Mouse (Mus musculus) cerebellum, adult (tissue): ENCODE data around the gene Arhgap30.

Experiments
- ATAC-seq: cut with Nextera tagmentation; 2 replicates; pipeline ENCODE4 v1.9.2; 2017; ENCODE audit warnings: mild to moderate bottlenecking, moderate library complexity, mixed read lengths; ENCODE audit not compliant: insufficient number of reproducible peaks, low FRiP score, low TSS enrichment

The Arhgap30 gene

GRCm38 (mm10) chr1:171388376-171389102 is at the start of gene Arhgap30:
TSS of gene Arhgap30 (plus strand) at chr1:171388954.
- no peak for ATAC-seq

- no peak for ATAC-seq
Observed at GRCm38 (mm10) chr1:171342262-171343207, 46.2 kb upstream of the Arhgap30 start.

GRCm38 (mm10) chr1:171343922-171344677 is 44.7 kb upstream of the Arhgap30 start:
- no peak for ATAC-seq

- no peak for ATAC-seq
Observed at GRCm38 (mm10) chr1:171344715-171345114, 44.0 kb upstream of the Arhgap30 start.

GRCm38 (mm10) chr1:171345225-171346094 is 43.3 kb upstream of the Arhgap30 start, which contains the start of the genes Nit1 and Pfdn2:
TSS of gene Nit1 (minus strand) at chr1:171345646.
TSS of gene Pfdn2 (plus strand) at chr1:171345670.
- peak; percentile 88 for ATAC-seq

- ATAC-seq: no peak
Observed at GRCm38 (mm10) chr1:171346095-171346450, 42.7 kb upstream of the Arhgap30 start.

- ATAC-seq: no peak
Observed at GRCm38 (mm10) chr1:171348665-171349064, 40.1 kb upstream of the Arhgap30 start.

GRCm38 (mm10) chr1:171349210-171349609 is 39.5 kb upstream of the Arhgap30 start:
- ATAC-seq: no peak

GRCm38 (mm10) chr1:171355812-171356340 is 32.9 kb upstream of the Arhgap30 start:
- no peak for ATAC-seq

GRCm38 (mm10) chr1:171356814-171357213 is 31.9 kb upstream of the Arhgap30 start:
- no peak for ATAC-seq

GRCm38 (mm10) chr1:171358421-171358820 is 30.3 kb upstream of the Arhgap30 start:
- no peak for ATAC-seq

GRCm38 (mm10) chr1:171360253-171360652 is 28.5 kb upstream of the Arhgap30 start:
- ATAC-seq: peak; percentile 7

- ATAC-seq: peak; percentile 89
Observed at GRCm38 (mm10) chr1:171360656-171361055, 28.1 kb upstream of the Arhgap30 start, which contains the start of gene Klhdc9. TSS of gene Klhdc9 (minus strand) at chr1:171360798.

GRCm38 (mm10) chr1:171361106-171362103 is 27.3 kb upstream of the Arhgap30 start:
- ATAC-seq: peak; percentile 71

- no peak for ATAC-seq
Observed at GRCm38 (mm10) chr1:171365934-171366333, 22.8 kb upstream of the Arhgap30 start.

GRCm38 (mm10) chr1:171369845-171370556 is 18.8 kb upstream of the Arhgap30 start, which contains the start of gene Nectin4:
TSS of gene Nectin4 (plus strand) at chr1:171370099.
- ATAC-seq: no peak

GRCm38 (mm10) chr1:171372880-171373279 is 15.9 kb upstream of the Arhgap30 start:
- no peak for ATAC-seq
